Mouse (Mus musculus) CD4-positive, CD25-positive, alpha-beta regulatory T cell, adult 9 weeks (primary cell): ENCODE measurements around the gene Klhl29. TPM values are rescaled to one million over a fixed set of nuclear protein-coding genes. Genes with fewer than 3 reads are reported as not detected.

Experiments
- polyA plus RNA-seq: library from polyadenylated mRNA; unstranded; fragments of 100-300 nt; shearing (Covaris generic); gene quantifications from one replicate; pipeline ENCODE4 v1.2.1, GENCODE M21; 2017

Klhl29 gene
- not detected for polyA plus RNA-seq

DNA sequence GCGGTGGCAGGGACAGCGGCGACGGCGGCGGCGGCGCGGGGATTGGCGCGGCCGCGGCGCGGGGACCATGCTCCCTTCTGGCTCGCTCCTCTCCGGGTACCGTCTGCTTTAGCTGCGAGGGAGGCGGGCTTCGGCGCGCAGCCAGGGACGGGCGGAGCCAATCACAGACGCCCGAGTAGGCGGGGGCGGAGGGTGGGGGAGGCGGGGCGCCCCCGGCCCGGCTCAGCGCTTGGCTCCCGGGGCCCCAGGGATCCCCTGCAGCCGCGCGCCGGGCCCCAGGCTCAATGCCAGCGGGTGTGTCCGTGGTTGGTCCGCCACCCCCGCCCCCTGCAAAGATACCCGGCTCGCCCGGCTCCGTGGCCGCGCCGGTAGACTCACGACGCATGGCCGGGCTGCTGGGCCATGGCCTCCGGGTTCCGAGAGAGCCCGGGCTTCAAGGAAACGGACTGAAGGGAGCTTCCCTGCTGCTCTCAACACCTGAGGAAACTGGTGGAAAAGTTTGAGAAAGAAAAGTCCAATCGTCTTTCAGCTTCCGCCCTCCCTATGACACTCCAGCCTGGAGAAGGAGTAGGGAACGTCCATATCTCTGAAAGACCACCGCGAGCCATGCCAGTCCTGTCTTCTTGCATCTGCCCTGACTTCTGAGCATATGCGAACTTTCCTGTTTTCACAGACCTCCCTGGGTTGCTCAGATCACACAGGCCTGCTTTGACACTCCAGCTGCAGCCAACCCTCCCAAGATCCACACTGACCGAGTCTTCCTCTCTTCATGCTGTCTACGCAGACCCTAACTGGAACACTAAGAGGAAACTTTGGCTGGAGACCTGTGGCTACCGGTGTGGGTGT is at the start of gene Klhl29:
Gene Klhl29 (minus strand): TSS at position 67 of the 846 bp plus-strand sequence.

